Mouse (Mus musculus): ENCODE data around the gene Igflr1. TPM values are rescaled to one million over a fixed set of nuclear protein-coding genes. Genes with fewer than 3 reads are reported as not detected.

The Igflr1 gene
- total and polyA plus RNA-seq, 3 experiments = 0.23 to 3.7 (median 0.75) TPM

DNA sequence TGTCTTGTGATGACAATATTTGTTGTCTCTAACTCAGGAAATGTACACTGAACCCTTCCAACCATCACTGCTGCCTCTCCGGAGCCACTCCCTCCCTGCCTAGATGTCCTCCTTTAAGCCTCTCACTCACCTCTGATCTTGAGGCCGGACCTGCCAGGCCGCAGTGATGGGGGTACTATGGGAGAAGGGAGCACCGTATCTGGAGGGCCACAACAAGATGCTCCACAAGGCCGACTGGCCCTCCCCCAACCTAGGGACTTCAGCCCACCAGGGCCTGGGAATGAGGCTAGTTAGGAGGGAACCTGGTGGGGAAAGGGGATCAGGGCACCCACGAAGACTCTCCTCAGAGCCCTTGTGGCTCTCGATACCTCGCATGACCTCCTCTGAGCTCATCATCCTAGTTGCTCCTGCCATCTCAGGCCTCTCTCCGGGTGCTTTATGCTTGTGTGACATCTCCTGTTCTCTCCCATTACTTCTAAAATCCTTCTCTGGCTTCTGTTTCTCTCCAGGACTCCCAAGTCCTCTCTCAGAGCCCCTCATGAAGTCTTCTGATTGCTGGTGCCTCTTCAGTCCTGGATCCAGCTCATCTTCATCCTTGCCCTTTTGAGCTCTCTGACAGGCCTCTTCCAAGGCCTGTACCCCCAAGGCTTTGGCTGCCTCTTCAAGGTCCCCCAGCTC, 25.8 kb downstream of the Igflr1 start:
- H3K27ac ChIP-seq = no peak overlapping the region
- no peaks in the 10 kb centered on the region for H3K36me3 ChIP-seq (ENCODE audit: control insufficient read depth, insufficient read depth, low read length)
- H3K4me3 ChIP-seq = no peak overlapping the region
- H3K4me1 ChIP-seq (ENCODE audit: control insufficient read depth, insufficient read depth, low read length) = no peaks in the 10 kb centered on the region
- no peak overlapping the region for H3K9ac ChIP-seq (ENCODE audit: low read depth, low read length)
- H3K27me3 ChIP-seq (ENCODE audit: control insufficient read depth, insufficient read depth, low read length) = no peaks in the 10 kb centered on the region
- no peak for DNase-seq
- WGBS = 80% methylated on average over 9 of the region's 9 CpGs
- TF ChIP-seq POLR2A (IDR thresholded peaks at IDR 0.05; ENCODE audit: insufficient read depth, low read depth, low read length) (no peak), EP300 (IDR thresholded peaks at IDR 0.05; ENCODE audit: insufficient read depth, low read depth, low read length) (no peak), CTCF (IDR thresholded peaks at IDR 0.05) (no peak)
- intact Hi-C loops (cut with DNase I) = loop anchor here (5.0 to 10.0 kb wide), 2 partner anchors 271 to 364 kb away; partner anchors contain the start of genes Ffar1 and Usf2
- peaks cover 1% of the 10 kb centered on the region for H3K79me2 ChIP-seq (replicated peaks; ENCODE audit: control insufficient read depth, insufficient read depth, low read length)

DNA sequence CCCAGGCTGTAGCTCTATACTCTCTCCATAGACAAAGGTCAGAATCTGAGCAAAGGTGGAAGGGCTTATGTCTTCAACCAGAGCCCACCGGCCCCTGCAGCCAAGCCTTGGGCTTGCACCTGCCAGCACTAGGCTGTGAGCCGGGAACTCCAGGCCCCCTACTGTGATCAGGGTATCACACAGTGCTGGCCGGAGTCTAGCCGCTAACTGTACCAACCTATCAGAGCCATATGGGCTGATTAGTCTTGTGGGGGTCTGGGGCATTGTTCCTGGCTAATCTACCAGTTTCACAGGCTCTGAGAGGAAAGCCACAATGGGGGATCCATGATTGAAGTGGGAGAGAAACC, 26.4 kb downstream of the Igflr1 start:
- DNase-seq = no peak
- no peak overlapping the region for H3K27ac ChIP-seq
- H3K4me3 ChIP-seq = no peak overlapping the region
- no peak for TF ChIP-seq POLR2A (IDR thresholded peaks at IDR 0.05; ENCODE audit: insufficient read depth, low read depth, low read length)
- TF ChIP-seq EP300 (IDR thresholded peaks at IDR 0.05; ENCODE audit: insufficient read depth, low read depth, low read length) = no peak
- TF ChIP-seq CTCF (IDR thresholded peaks at IDR 0.05) = no peak
- no peak overlapping the region for H3K9ac ChIP-seq (ENCODE audit: low read depth, low read length)
- intact Hi-C loops (cut with DNase I) = loop anchor here (5.0 to 10.0 kb wide), 2 partner anchors 271 to 363 kb away; partner anchors contain the start of genes Ffar1 and Usf2
- no peaks in the 10 kb centered on the region for H3K27me3 ChIP-seq (ENCODE audit: control insufficient read depth, insufficient read depth, low read length)
- 74% methylated on average over 4 of the region's 4 CpGs for WGBS
- H3K79me2 ChIP-seq (replicated peaks; ENCODE audit: control insufficient read depth, insufficient read depth, low read length) = peaks cover 1% of the 10 kb centered on the region
- H3K4me1 ChIP-seq (ENCODE audit: control insufficient read depth, insufficient read depth, low read length) = no peaks in the 10 kb centered on the region
- no peaks in the 10 kb centered on the region for H3K36me3 ChIP-seq (ENCODE audit: control insufficient read depth, insufficient read depth, low read length)

DNA sequence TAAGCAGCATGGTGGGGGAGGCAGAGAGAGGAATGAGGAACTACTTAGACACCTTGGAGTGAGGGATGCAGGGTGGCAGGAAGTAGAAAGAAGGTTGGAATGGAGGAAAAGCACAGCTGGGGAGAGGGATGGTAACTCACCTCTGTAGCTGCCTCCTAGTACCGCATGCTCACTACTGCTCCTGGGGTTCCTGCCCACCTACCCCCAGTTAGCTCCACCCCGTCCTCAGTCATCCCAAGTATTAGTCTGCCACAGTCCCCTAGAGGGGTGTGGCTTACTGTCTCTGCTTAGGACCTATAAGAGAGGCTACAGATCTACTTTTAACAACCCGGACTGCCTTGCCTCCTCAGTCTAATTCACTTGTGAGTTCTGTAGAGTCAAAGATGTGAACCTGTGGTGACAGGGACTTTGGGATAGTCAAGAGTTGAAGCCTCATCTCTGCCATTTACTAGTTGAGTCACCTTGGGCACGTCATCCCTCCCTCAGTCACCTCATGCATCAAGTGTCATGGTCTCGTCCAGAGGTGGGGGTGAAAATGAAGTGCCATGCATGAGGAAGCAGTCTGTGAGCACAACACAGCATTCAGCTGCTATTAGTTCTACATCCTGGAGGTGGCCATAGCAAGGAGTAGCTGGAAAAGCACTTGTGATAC, 27.7 kb downstream of the Igflr1 start:
- Histone ChIP-seq H3K9ac (ENCODE audit: low read depth, low read length) (no peak overlapping the region), H3K27me3 (ENCODE audit: control insufficient read depth, insufficient read depth, low read length) (no peaks in the 10 kb centered on the region), H3K4me3 (no peak overlapping the region), H3K27ac (no peak overlapping the region), H3K79me2 (replicated peaks; ENCODE audit: control insufficient read depth, insufficient read depth, low read length) (no peaks in the 10 kb centered on the region), H3K36me3 (ENCODE audit: control insufficient read depth, insufficient read depth, low read length) (no peaks in the 10 kb centered on the region), H3K4me1 (ENCODE audit: control insufficient read depth, insufficient read depth, low read length) (no peaks in the 10 kb centered on the region)
- 52% methylated on average over 5 of the region's 5 CpGs for WGBS
- no peak for DNase-seq
- TF ChIP-seq EP300 (IDR thresholded peaks at IDR 0.05; ENCODE audit: insufficient read depth, low read depth, low read length) = no peak
- no peak for TF ChIP-seq CTCF (IDR thresholded peaks at IDR 0.05)
- no peak for TF ChIP-seq POLR2A (IDR thresholded peaks at IDR 0.05; ENCODE audit: insufficient read depth, low read depth, low read length)
- intact Hi-C loops (cut with DNase I) = loop anchor here (5.0 to 10.0 kb wide), 2 partner anchors 269 to 362 kb away; partner anchors contain the start of genes Ffar1 and Usf2

DNA sequence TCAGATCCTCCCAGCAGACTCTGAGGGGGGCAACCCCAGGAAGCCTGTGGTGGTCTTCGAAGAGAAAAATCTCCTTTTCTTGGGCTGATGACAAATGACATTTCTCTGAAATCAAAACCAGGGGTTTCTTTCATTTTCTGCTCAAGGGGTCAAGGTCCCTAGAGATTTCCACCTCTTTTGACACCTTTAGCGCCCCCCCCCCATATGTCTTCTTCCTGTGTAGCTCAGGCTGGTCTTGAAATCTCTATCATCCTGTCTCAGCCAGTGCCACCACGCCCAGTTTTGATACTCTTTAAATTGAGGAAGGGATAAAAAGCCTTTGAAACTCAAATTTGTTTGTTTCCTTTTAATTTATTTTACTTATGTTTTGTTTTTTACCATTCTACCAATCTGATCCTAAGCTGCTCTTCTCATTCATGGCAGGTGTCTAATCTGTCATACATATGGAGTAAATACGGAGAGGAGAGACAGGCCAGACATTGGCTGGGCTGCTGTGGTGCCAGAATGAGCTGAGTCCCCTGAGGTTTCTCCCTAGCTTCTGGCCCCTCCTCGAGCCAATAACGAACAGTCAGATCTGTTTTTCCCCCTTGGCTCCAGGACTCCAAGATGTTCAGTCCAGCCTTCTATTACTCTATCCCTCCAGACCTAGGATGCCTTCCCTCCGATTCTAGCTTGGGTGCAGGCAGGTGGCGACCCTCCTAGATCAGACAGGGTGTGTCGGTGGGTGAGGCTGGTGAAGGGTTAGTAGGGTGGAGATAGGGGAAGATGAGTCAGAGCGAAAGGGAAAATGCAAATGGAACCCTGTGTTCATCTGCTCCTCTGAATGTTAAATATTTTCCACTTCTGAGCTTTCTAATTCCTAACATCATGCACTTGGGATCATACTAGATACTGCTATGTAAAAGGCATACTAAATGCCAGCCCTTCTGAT, 28.6 kb downstream of the Igflr1 start:
- Histone ChIP-seq H3K36me3 (ENCODE audit: control insufficient read depth, insufficient read depth, low read length) (no peaks in the 10 kb centered on the region), H3K4me1 (ENCODE audit: control insufficient read depth, insufficient read depth, low read length) (no peaks in the 10 kb centered on the region), H3K79me2 (replicated peaks; ENCODE audit: control insufficient read depth, insufficient read depth, low read length) (no peaks in the 10 kb centered on the region), H3K4me3 (no peak overlapping the region), H3K27ac (no peak overlapping the region), H3K27me3 (ENCODE audit: control insufficient read depth, insufficient read depth, low read length) (no peaks in the 10 kb centered on the region), H3K9ac (ENCODE audit: low read depth, low read length) (no peak overlapping the region)
- WGBS = 59% methylated on average over 10 of the region's 10 CpGs
- intact Hi-C loops (cut with DNase I) = loop anchor here (5.0 to 10.0 kb wide), 2 partner anchors 268 to 361 kb away; partner anchors contain the start of genes Ffar1 and Usf2
- DNase-seq = no peak
- TF ChIP-seq POLR2A (IDR thresholded peaks at IDR 0.05; ENCODE audit: insufficient read depth, low read depth, low read length) (no peak), CTCF (IDR thresholded peaks at IDR 0.05) (no peak), EP300 (IDR thresholded peaks at IDR 0.05; ENCODE audit: insufficient read depth, low read depth, low read length) (no peak)

DNA sequence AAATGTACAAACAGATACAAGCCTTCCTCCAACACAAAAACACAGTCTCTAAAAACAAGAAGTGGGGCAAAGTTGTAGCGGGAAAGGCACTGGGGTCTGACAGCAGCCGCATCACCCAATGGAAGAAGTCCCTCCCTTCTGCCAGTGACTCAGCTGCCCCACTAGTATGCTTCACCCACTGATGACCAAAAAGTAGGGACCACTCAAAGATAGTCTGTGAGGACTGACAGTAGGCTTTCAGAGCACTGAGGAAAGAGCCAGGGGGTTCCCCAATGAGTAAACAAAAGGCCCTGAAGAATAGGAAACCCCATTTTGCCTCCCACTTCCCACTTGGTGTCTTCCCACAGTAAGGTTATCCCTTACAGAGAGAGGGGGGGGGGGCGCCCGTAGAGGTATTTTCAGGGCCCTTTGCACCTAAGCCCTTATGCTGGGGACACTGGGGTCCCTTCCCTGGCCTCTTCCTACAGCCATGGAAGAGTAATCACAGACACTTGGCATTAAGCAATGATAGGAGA, 29.3 kb downstream of the Igflr1 start:
- no peak for DNase-seq
- WGBS = 49% methylated on average over 4 of the region's 4 CpGs
- H3K27me3 ChIP-seq (ENCODE audit: control insufficient read depth, insufficient read depth, low read length) = no peaks in the 10 kb centered on the region
- TF ChIP-seq CTCF (IDR thresholded peaks at IDR 0.05) (no peak), EP300 (IDR thresholded peaks at IDR 0.05; ENCODE audit: insufficient read depth, low read depth, low read length) (no peak), POLR2A (IDR thresholded peaks at IDR 0.05; ENCODE audit: insufficient read depth, low read depth, low read length) (no peak)
- no peaks in the 10 kb centered on the region for H3K79me2 ChIP-seq (replicated peaks; ENCODE audit: control insufficient read depth, insufficient read depth, low read length)
- intact Hi-C loops (cut with DNase I) = loop anchor here (5.0 to 10.0 kb wide), 2 partner anchors 268 to 360 kb away; partner anchors contain the start of genes Ffar1 and Usf2
- H3K36me3 ChIP-seq (ENCODE audit: control insufficient read depth, insufficient read depth, low read length) = no peaks in the 10 kb centered on the region
- no peaks in the 10 kb centered on the region for H3K4me1 ChIP-seq (ENCODE audit: control insufficient read depth, insufficient read depth, low read length)
- H3K9ac ChIP-seq (ENCODE audit: low read depth, low read length) = no peak overlapping the region
- no peak overlapping the region for H3K4me3 ChIP-seq
- no peak overlapping the region for H3K27ac ChIP-seq

All from heart, adult 2 months (tissue).